Mouse (Mus musculus) liver, embryonic 14.5 days (tissue): ENCODE results near the gene Ppargc1a. TPM values are rescaled to one million over a fixed set of nuclear protein-coding genes. Genes with fewer than 3 reads are reported as not detected.

ENCODE experiments used
- ATAC-seq: fragments of 200-750 bp; cut with Nextera tagmentation; 2 replicates; pipeline ENCODE4 v1.8.0; 2017; ENCODE audit warnings: moderate number of reproducible peaks, mild to moderate bottlenecking, moderate library complexity; ENCODE audit not compliant: insufficient read depth
- DNase-seq, 3 experiments: peaks; one replicate each; pipeline ENCODE4 v3.0.0-alpha.2; 2012 to 2013; ENCODE audit warnings: low read depth in 3 of 3, low spot score in 3 of 3
- H3K27ac ChIP-seq: fragments of 300-500 bp; sonication (generic); 2 replicates; pipeline ENCODE4 v1.5.1; 2014; ENCODE audit warnings: moderate library complexity, mild to moderate bottlenecking, control low read depth, inconsistent platforms
- H3K27me3 ChIP-seq: fragments of 300-500 bp; sonication (generic); 2 replicates; pipeline ENCODE4 v1.6.1; 2014; ENCODE audit warnings: mild to moderate bottlenecking, low read length, moderate library complexity; ENCODE audit not compliant: control insufficient read depth, insufficient read depth
- H3K36me3 ChIP-seq: fragments of 300-500 bp; sonication (generic); replicated peaks from 2 replicates; pipeline ENCODE4 v1.6.1; 2014; ENCODE audit warnings: low read depth; ENCODE audit not compliant: control insufficient read depth, insufficient read depth
- H3K4me1 ChIP-seq, 2 experiments: fragments of 200-500 bp in 1 of 2; fragments of 300-500 bp in 1 of 2; sonication (generic) in 1 of 2; replicated peaks; 2 replicates each; pipeline ENCODE4 v1.6.1; 2012 to 2014; ENCODE audit warnings: antibody characterized with exemption in 1 of 2, inconsistent platforms in 1 of 2, low read length in 1 of 2; ENCODE audit not compliant: control insufficient read depth in 2 of 2, insufficient read depth in 2 of 2
- H3K4me2 ChIP-seq: fragments of 300-500 bp; sonication (generic); 2 replicates; pipeline ENCODE4 v1.6.1; 2014; ENCODE audit warnings: low read depth, mild to moderate bottlenecking, control low read depth, moderate library complexity
- H3K4me3 ChIP-seq, 2 experiments: fragments of 200-500 bp in 1 of 2; fragments of 300-500 bp in 1 of 2; sonication (generic) in 1 of 2; 2 replicates each; pipeline ENCODE4 v1.5.1; 2012 to 2014; ENCODE audit warnings: low read depth in 2 of 2, low read length in 2 of 2, mild to moderate bottlenecking in 2 of 2, control low read depth in 1 of 2, inconsistent platforms in 1 of 2, moderate library complexity in 1 of 2; ENCODE audit not compliant: insufficient read depth in 1 of 2
- H3K9ac ChIP-seq: fragments of 300-500 bp; sonication (generic); replicated peaks from 2 replicates; pipeline ENCODE4 v1.6.1; 2014; ENCODE audit warnings: mild to moderate bottlenecking, control low read depth, moderate library complexity
- H3K9me3 ChIP-seq: fragments of 300-500 bp; sonication (generic); 2 replicates; pipeline ENCODE4 v1.6.1; 2016; ENCODE audit warnings: low read length, mixed read lengths; ENCODE audit not compliant: control insufficient read depth
- CTCF ChIP-seq: IDR thresholded peaks from 2 replicates; pipeline ENCODE4 v1.5.1; 2016; ENCODE audit warnings: antibody characterized with exemption, low read depth, control low read depth
- EP300 ChIP-seq: IDR thresholded peaks from 2 replicates; pipeline ENCODE4 v1.6.1; 2016; ENCODE audit warnings: antibody characterized with exemption, low read depth
- WGBS: fragments of 180-500 bp; shearing (Covaris S2); extraction: QIAGEN DNeasy Blood & Tissue Kit; methylation state at CpG from one replicate; pipeline ENCODE4 v1.1.7; 2014; ENCODE audit not compliant: insufficient replicate concordance; 5-methylcytosine and 5-hydroxymethylcytosine counted together
- polyA plus RNA-seq, 2 experiments: library from polyadenylated mRNA; depleted of rRNA in 1 of 2; stranded (reverse) in 1 of 2; unstranded in 1 of 2; fragments of >200 nt; fragmentation: Nextera tagmentation in 1 of 2; extraction: Ambion mirVana in 1 of 2; gene quantifications; 2 replicates each; pipeline versions ENCODE4 v1.2.1 to v1.2.3; 2012 to 2014

Ppargc1a gene
- polyA plus RNA-seq, 2 experiments, result 0.99 to 1.9 TPM

GRCm38 (mm10) chr5:51433905-51434304, 133.6 kb downstream of the Ppargc1a start:
- no peaks in the 10 kb centered on the region for H3K4me1 ChIP-seq

GRCm38 (mm10) chr5:51432532-51432931, 135.0 kb downstream of the Ppargc1a start:
- no peak overlapping the region for H3K4me2 ChIP-seq
- DNase-seq, result no peak
- ATAC-seq, result no peak
- H3K27me3 ChIP-seq, result no peaks in the 10 kb centered on the region
- no peaks in the 10 kb centered on the region for H3K36me3 ChIP-seq
- H3K27ac ChIP-seq, result no peak overlapping the region
- H3K9me3 ChIP-seq, result no peaks in the 10 kb centered on the region
- TF ChIP-seq EP300 (no peak), CTCF (no peak)
- H3K4me3 ChIP-seq, result no peak overlapping the region
- no peaks in the 10 kb centered on the region for H3K4me1 ChIP-seq
- H3K9ac ChIP-seq, result no peak overlapping the region
- 65% methylated on average over 2 of the region's 2 CpGs for WGBS

More at GRCm38 (mm10) chr5:51433905-51434304, 133.6 kb downstream of the Ppargc1a start:
- no peak for TF ChIP-seq EP300
- TF ChIP-seq CTCF, result no peak
- ATAC-seq (no peak), DNase-seq (no peak)
- Histone ChIP-seq H3K4me2 (no peak overlapping the region), H3K4me3 (no peak overlapping the region), H3K36me3 (no peaks in the 10 kb centered on the region), H3K27me3 (no peaks in the 10 kb centered on the region), H3K9ac (no peak overlapping the region), H3K27ac (no peak overlapping the region), H3K9me3 (no peaks in the 10 kb centered on the region)
- 62% methylated on average over 5 of the region's 5 CpGs for WGBS

- TF ChIP-seq CTCF, result no peak
- TF ChIP-seq EP300, result no peak
- Histone ChIP-seq H3K27ac (no peak overlapping the region), H3K9ac (no peak overlapping the region), H3K9me3 (no peaks in the 10 kb centered on the region), H3K4me2 (no peak overlapping the region), H3K4me1 (no peaks in the 10 kb centered on the region), H3K36me3 (no peaks in the 10 kb centered on the region), H3K4me3 (no peak overlapping the region), H3K27me3 (no peaks in the 10 kb centered on the region)
- WGBS, result 54% methylated on average over 4 of the region's 4 CpGs
- DNase-seq (no peak), ATAC-seq (no peak)
Observed at GRCm38 (mm10) chr5:51432031-51432430, 135.5 kb downstream of the Ppargc1a start.

GRCm38 (mm10) chr5:51426406-51426805, 141.1 kb downstream of the Ppargc1a start:
- no peak for DNase-seq

GRCm38 (mm10) chr5:51416377-51416776, 151.1 kb downstream of the Ppargc1a start:
- 66% methylated on average over 7 of the region's 7 CpGs for WGBS

More at GRCm38 (mm10) chr5:51426406-51426805, 141.1 kb downstream of the Ppargc1a start:
- Histone ChIP-seq H3K9me3 (no peaks in the 10 kb centered on the region), H3K4me1 (no peaks in the 10 kb centered on the region), H3K36me3 (no peaks in the 10 kb centered on the region), H3K27ac (no peak overlapping the region), H3K4me2 (no peak overlapping the region), H3K4me3 (no peak overlapping the region), H3K9ac (no peak overlapping the region), H3K27me3 (no peaks in the 10 kb centered on the region)
- TF ChIP-seq CTCF, result no peak
- TF ChIP-seq EP300, result no peak
- ATAC-seq, result no peak

More at GRCm38 (mm10) chr5:51416377-51416776, 151.1 kb downstream of the Ppargc1a start:
- DNase-seq (no peak), ATAC-seq (no peak)
- Histone ChIP-seq H3K27ac (no peak overlapping the region), H3K9me3 (no peaks in the 10 kb centered on the region), H3K4me3 (no peak overlapping the region), H3K27me3 (no peaks in the 10 kb centered on the region), H3K4me2 (no peak overlapping the region), H3K9ac (no peak overlapping the region), H3K36me3 (no peaks in the 10 kb centered on the region), H3K4me1 (no peaks in the 10 kb centered on the region)
- no peak for TF ChIP-seq EP300
- TF ChIP-seq CTCF, result no peak
